Mouse (Mus musculus) neural tube, embryonic 11.5 days (tissue): Measurements from ENCODE around the gene Gm21762. TPM values are rescaled to one million over a fixed set of nuclear protein-coding genes. Genes with fewer than 3 reads are reported as not detected.
"Not testable (repeated sequence)": the region's sequence is repeated elsewhere in the genome, so short reads cannot be mapped to it uniquely, and the experiment has no call there.

Source experiments
- ATAC-seq: fragments of 200-750 bp; cut with Nextera tagmentation; 2 replicates; pipeline ENCODE4 v1.8.0; 2017; ENCODE audit warnings: moderate number of reproducible peaks, mild to moderate bottlenecking, moderate TSS enrichment, moderate library complexity; ENCODE audit not compliant: insufficient read depth, low FRiP score, low TSS enrichment
- DNase-seq: peaks from one replicate; pipeline ENCODE4 v3.0.0-alpha.2; 2015; ENCODE audit warnings: low spot score
- H3K27ac ChIP-seq: fragments of 300-500 bp; sonication (generic); 2 replicates; pipeline ENCODE4 v1.5.1; 2014; ENCODE audit warnings: low read depth, mild to moderate bottlenecking, low read length
- H3K27me3 ChIP-seq: fragments of 300-500 bp; sonication (generic); 2 replicates; pipeline ENCODE4 v1.6.1; 2014; ENCODE audit warnings: mild to moderate bottlenecking, low read length, mixed read lengths; ENCODE audit not compliant: control insufficient read depth, insufficient read depth
- H3K36me3 ChIP-seq: fragments of 300-500 bp; sonication (generic); 2 replicates; pipeline ENCODE4 v1.6.1; 2014; ENCODE audit warnings: mild to moderate bottlenecking, low read length, moderate library complexity, mixed read lengths; ENCODE audit not compliant: control insufficient read depth, insufficient read depth
- H3K4me1 ChIP-seq: fragments of 300-500 bp; sonication (generic); 2 replicates; pipeline ENCODE4 v1.6.1; 2014; ENCODE audit warnings: low read length, mixed read lengths; ENCODE audit not compliant: control insufficient read depth, insufficient read depth
- H3K4me2 ChIP-seq: fragments of 300-500 bp; sonication (generic); 2 replicates; pipeline ENCODE4 v1.6.1; 2014; ENCODE audit warnings: low read depth, mild to moderate bottlenecking, moderate library complexity
- H3K4me3 ChIP-seq: fragments of 300-500 bp; sonication (generic); 2 replicates; pipeline ENCODE4 v1.5.1; 2014; ENCODE audit warnings: low read depth, low read length
- H3K9ac ChIP-seq: fragments of 300-500 bp; sonication (generic); 2 replicates; pipeline ENCODE4 v1.6.1; 2014; ENCODE audit warnings: mild to moderate bottlenecking, low read length
- H3K9me3 ChIP-seq: fragments of 300-500 bp; sonication (generic); 2 replicates; pipeline ENCODE4 v1.6.1; 2016; ENCODE audit warnings: low read length; ENCODE audit not compliant: control insufficient read depth
- WGBS: fragments of 180-500 bp; shearing (Covaris S2); extraction: QIAGEN DNeasy Blood & Tissue Kit; methylation state at CpG from one replicate; pipeline ENCODE4 v1.1.7; 2014; 5-methylcytosine and 5-hydroxymethylcytosine counted together
- polyA plus RNA-seq: library from polyadenylated mRNA; unstranded; fragments of >200 nt; fragmentation: Nextera tagmentation; extraction: Ambion mirVana; gene quantifications from 2 replicates; pipeline ENCODE4 v1.2.1, GENCODE M21; 2014

Gm21762 gene
- not detected in 2 replicates for polyA plus RNA-seq

GRCm38 (mm10) chr13:120215847-120216246 lies at the start of gene Gm21762:
Gm21762 (minus strand) TSS chr13:120215947.
- H3K27me3 ChIP-seq, DNase-seq, H3K9me3 ChIP-seq, H3K4me3 ChIP-seq, ATAC-seq, H3K36me3 ChIP-seq, H3K4me1 ChIP-seq, H3K27ac ChIP-seq, H3K9ac ChIP-seq, H3K4me2 ChIP-seq: not testable (repeated sequence)
- WGBS = no CpG with 5 or more reads among the region's 2 CpGs

GRCm38 (mm10) chr13:120262870-120263269 lies 47.1 kb upstream of the Gm21762 start, which contains the start of gene AF067061:
AF067061 (plus strand) TSS chr13:120263114.
- not testable (repeated sequence) for ATAC-seq, H3K4me2 ChIP-seq, H3K9ac ChIP-seq, H3K36me3 ChIP-seq, H3K27ac ChIP-seq, H3K27me3 ChIP-seq, H3K4me3 ChIP-seq, H3K9me3 ChIP-seq, DNase-seq, H3K4me1 ChIP-seq
- WGBS = 88% methylated on average over 2 of the region's 2 CpGs

GRCm38 (mm10) chr13:120259718-120260117 lies 44.0 kb upstream of the Gm21762 start:
- not testable (repeated sequence) for H3K27ac ChIP-seq, H3K9ac ChIP-seq, H3K4me1 ChIP-seq, H3K27me3 ChIP-seq, H3K4me3 ChIP-seq, H3K9me3 ChIP-seq, ATAC-seq, DNase-seq, H3K4me2 ChIP-seq, H3K36me3 ChIP-seq
- 76% methylated on average over 3 of the region's 3 CpGs for WGBS

GRCm38 (mm10) chr13:120258817-120259658 lies 43.3 kb upstream of the Gm21762 start:
- H3K4me2 ChIP-seq, H3K27me3 ChIP-seq, H3K9me3 ChIP-seq, DNase-seq, ATAC-seq, H3K9ac ChIP-seq, H3K36me3 ChIP-seq, H3K4me3 ChIP-seq, H3K4me1 ChIP-seq, H3K27ac ChIP-seq: not testable (repeated sequence)
- 87% methylated on average over 3 of the region's 3 CpGs for WGBS

GRCm38 (mm10) chr13:120251208-120251924 lies 35.6 kb upstream of the Gm21762 start:
- WGBS = 93% methylated on average over 2 of the region's 3 CpGs
- DNase-seq, H3K27ac ChIP-seq, H3K4me2 ChIP-seq, H3K4me3 ChIP-seq, H3K27me3 ChIP-seq, H3K4me1 ChIP-seq, ATAC-seq, H3K9me3 ChIP-seq, H3K36me3 ChIP-seq, H3K9ac ChIP-seq: not testable (repeated sequence)

- H3K4me2 ChIP-seq, H3K27ac ChIP-seq, DNase-seq, H3K4me1 ChIP-seq, H3K27me3 ChIP-seq, H3K4me3 ChIP-seq, H3K9me3 ChIP-seq, H3K9ac ChIP-seq, ATAC-seq, H3K36me3 ChIP-seq: not testable (repeated sequence)
Measured at GRCm38 (mm10) chr13:120238811-120239210, 23.1 kb upstream of the Gm21762 start, which contains the start of gene Gm21731. Gm21731 (plus strand) TSS chr13:120239111.

GRCm38 (mm10) chr13:120232447-120233049 lies 16.8 kb upstream of the Gm21762 start:
- not testable (repeated sequence) for H3K4me2 ChIP-seq, H3K9me3 ChIP-seq, ATAC-seq, H3K4me1 ChIP-seq, H3K9ac ChIP-seq, H3K27me3 ChIP-seq, DNase-seq, H3K27ac ChIP-seq, H3K4me3 ChIP-seq, H3K36me3 ChIP-seq
- WGBS = 76% methylated on average over 12 of the region's 25 CpGs

DNA sequence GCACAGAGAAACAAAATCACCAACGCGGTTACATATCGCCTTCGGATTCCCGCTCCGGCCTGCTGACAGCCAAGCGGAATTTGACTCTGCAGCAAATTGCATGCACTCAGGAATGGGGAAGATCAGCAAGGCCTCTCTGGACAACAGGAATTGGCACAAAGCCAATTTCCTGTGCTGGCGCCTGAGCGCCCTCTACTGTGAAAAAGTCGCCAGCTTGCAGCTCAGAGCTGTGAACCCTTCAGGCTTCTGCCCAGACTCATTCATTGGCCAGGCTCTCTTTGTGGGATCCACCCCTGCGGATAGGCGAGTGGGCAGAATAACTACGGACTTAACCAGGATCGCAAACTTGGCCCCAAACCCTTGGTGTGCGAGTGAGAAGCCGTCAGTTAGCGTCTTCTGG lies 16.1 kb upstream of the Gm21762 start:
- H3K9me3 ChIP-seq, H3K4me1 ChIP-seq, H3K9ac ChIP-seq, H3K27ac ChIP-seq, H3K27me3 ChIP-seq, DNase-seq, H3K4me3 ChIP-seq, H3K36me3 ChIP-seq, H3K4me2 ChIP-seq: not testable (repeated sequence)
- WGBS = 99% methylated on average over 15 of the region's 17 CpGs
- peak; percentile 69; the same call in 1 of the 2 replicates for ATAC-seq
